Mouse (Mus musculus) kidney, embryonic 16.5 days (tissue): Measurements from ENCODE around the gene Tcf21. TPM values are rescaled to one million over a fixed set of nuclear protein-coding genes. Genes with fewer than 3 reads are reported as not detected.

Experiments
- ATAC-seq: fragments of 200-750 bp; cut with Nextera tagmentation; 2 replicates; pipeline ENCODE4 v1.8.0; 2017; ENCODE audit warnings: moderate TSS enrichment; ENCODE audit not compliant: low FRiP score, low TSS enrichment
- H3K27ac ChIP-seq: fragments of 300-500 bp; sonication (generic); 2 replicates; pipeline ENCODE4 v1.5.1; 2014; ENCODE audit warnings: low read length
- H3K27me3 ChIP-seq: fragments of 300-500 bp; sonication (generic); 2 replicates; pipeline ENCODE4 v1.6.1; 2014; ENCODE audit warnings: low read length, control low read depth, mixed read lengths; ENCODE audit not compliant: insufficient read depth
- H3K36me3 ChIP-seq: fragments of 300-500 bp; sonication (generic); 2 replicates; pipeline ENCODE4 v1.6.1; 2014; ENCODE audit warnings: low read length, control low read depth, mixed read lengths; ENCODE audit not compliant: insufficient read depth
- H3K4me1 ChIP-seq: fragments of 300-500 bp; sonication (generic); 2 replicates; pipeline ENCODE4 v1.6.1; 2014; ENCODE audit warnings: low read length, control low read depth, mixed read lengths; ENCODE audit not compliant: insufficient read depth
- H3K4me2 ChIP-seq: fragments of 300-500 bp; sonication (generic); replicated peaks from 2 replicates; pipeline ENCODE4 v1.6.1; 2014; ENCODE audit warnings: low read depth, low read length
- H3K4me3 ChIP-seq: fragments of 300-500 bp; sonication (generic); 2 replicates; pipeline ENCODE4 v1.5.1; 2014; ENCODE audit warnings: mild to moderate bottlenecking, low read length
- H3K9ac ChIP-seq: fragments of 300-500 bp; sonication (generic); replicated peaks from 2 replicates; pipeline ENCODE4 v1.6.1; 2014; ENCODE audit warnings: low read length
- H3K9me3 ChIP-seq: fragments of 300-500 bp; sonication (generic); 2 replicates; pipeline ENCODE4 v1.6.1; 2016; ENCODE audit warnings: low read length, control low read depth
- WGBS: fragments of 180-500 bp; shearing (Covaris S2); extraction: QIAGEN DNeasy Blood & Tissue Kit; methylation state at CpG from one replicate; pipeline ENCODE4 v1.1.7; 2014; 5-methylcytosine and 5-hydroxymethylcytosine counted together
- polyA plus RNA-seq: library from polyadenylated mRNA; unstranded; fragments of >200 nt; fragmentation: Nextera tagmentation; extraction: Ambion mirVana; gene quantifications from 2 replicates; pipeline ENCODE4 v1.2.1, GENCODE M21; 2015

Gene Tcf21
- polyA plus RNA-seq, 1 experiment from 2014 or later: 367 TPM

DNA sequence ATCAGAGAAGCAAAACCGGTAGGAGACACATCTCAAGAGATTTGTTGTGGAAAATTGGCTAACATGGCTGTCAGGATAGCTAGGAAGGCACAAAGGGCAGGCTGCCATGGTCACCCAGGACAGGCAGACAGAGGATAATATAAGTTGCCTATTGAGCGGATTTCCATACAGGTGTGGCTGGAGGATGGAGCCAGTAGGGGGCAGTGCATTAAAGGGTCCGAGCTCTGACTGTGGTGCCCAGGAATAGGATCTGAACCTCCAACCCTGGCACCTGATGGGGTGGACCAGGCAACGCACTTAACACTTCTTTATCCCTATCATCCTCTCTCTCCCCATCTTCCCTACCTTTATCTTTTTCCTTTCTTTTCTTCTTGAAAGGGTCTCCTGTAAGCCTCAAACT, 38.5 kb downstream of the Tcf21 start:
- H3K9ac ChIP-seq: no peak overlapping the region
- H3K4me2 ChIP-seq: no peak overlapping the region
- H3K36me3 ChIP-seq: no peaks in the 10 kb centered on the region
- no peaks in the 10 kb centered on the region for H3K27me3 ChIP-seq
- no peak overlapping the region for H3K27ac ChIP-seq
- ATAC-seq: no peak
- no peak overlapping the region for H3K4me3 ChIP-seq
- no peaks in the 10 kb centered on the region for H3K9me3 ChIP-seq
- no peaks in the 10 kb centered on the region for H3K4me1 ChIP-seq
- WGBS: 46% methylated on average over 4 of the region's 4 CpGs

DNA sequence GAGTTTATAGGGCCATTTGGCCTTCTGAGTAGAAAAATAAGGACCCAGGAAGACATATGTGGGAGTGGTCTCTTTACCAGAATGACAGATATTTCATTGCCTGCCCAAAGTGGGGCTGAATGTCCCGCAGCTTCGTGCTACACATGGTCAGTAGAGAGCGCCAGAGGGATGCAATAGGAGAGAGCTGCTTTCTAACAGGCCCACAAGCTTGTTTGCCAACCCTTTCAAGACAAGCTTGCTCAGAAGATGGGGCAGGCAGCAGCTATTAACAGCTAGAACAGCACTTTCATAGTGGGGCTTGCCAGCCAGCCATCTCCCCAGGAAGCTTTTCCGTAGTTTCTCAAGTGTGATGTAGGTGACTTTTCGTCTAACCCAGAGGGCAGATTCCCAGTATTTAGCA, 42.0 kb downstream of the Tcf21 start:
- peak; percentile 73; the same call in 1 of the 2 replicates for ATAC-seq
- no peaks in the 10 kb centered on the region for H3K4me1 ChIP-seq
- H3K4me3 ChIP-seq: no peak overlapping the region
- 10% methylated on average over 5 of the region's 5 CpGs for WGBS
- H3K9ac ChIP-seq: no peak overlapping the region
- no peak overlapping the region for H3K27ac ChIP-seq
- no peaks in the 10 kb centered on the region for H3K27me3 ChIP-seq
- H3K36me3 ChIP-seq: no peaks in the 10 kb centered on the region
- no peak overlapping the region for H3K4me2 ChIP-seq
- H3K9me3 ChIP-seq: no peaks in the 10 kb centered on the region

DNA sequence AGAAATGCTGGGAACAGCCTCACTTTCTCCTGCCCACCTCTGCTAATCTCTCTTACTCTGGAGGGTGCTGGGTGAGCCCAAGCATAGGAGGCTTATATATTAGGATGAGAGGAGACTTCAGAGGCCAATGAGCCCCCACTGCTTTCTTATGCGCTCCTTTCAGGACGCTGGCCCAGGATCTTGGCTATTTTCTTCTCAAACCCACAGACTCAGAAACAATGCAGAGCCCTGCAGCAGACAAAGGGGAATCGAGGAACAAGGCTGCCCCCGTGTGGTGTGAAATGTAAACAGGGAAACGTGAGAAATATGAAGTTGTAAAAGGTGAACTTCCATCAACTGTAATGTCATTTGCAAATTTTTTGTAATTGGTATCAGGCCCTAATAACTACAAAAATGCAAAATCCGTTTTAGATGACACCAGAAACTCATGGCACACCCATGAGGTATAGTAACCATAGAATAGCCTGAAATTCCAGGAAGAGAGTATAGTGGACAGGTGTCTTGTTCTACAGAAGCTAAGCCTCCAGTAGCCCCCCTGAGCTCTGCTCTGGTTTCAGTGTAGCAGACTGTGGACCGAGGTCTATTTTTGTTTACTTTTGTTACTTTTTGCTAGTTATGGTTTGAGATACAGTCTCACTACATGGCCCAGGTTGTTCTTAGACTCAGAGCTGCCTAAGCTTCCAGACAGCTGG, 43.8 kb downstream of the Tcf21 start:
- no peaks in the 10 kb centered on the region for H3K36me3 ChIP-seq
- H3K9me3 ChIP-seq: no peaks in the 10 kb centered on the region
- no peaks in the 10 kb centered on the region for H3K4me1 ChIP-seq
- H3K27me3 ChIP-seq: no peaks in the 10 kb centered on the region
- no peak overlapping the region for H3K9ac ChIP-seq
- no peak overlapping the region for H3K4me3 ChIP-seq
- no peak overlapping the region for H3K4me2 ChIP-seq
- no peak overlapping the region for H3K27ac ChIP-seq
- WGBS: 12% methylated on average over 7 of the region's 7 CpGs
- ATAC-seq: peak; percentile 83

DNA sequence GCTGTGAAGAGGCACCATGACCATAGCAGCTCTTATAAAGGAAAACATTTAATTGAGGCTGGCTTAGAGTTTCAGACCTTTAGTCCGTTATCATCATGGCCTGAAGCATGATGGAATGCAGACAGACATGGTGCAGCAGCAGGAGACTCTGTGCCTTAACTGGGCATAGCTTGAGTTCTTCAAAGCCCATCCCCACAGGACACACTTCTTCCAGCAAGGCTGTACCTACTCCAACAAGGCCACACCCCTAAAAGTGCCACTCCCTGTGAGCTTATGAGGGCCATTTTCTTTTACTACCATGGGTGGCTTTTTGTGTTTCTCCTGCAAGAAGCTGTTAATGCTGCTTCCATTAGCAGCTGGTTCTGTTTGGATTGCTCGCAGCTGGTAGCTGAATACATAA, 44.5 kb downstream of the Tcf21 start:
- no peak for ATAC-seq
- Histone ChIP-seq H3K4me2 (no peak overlapping the region), H3K4me3 (no peak overlapping the region), H3K27me3 (no peaks in the 10 kb centered on the region), H3K36me3 (no peaks in the 10 kb centered on the region), H3K9ac (no peak overlapping the region), H3K4me1 (no peaks in the 10 kb centered on the region), H3K9me3 (no peaks in the 10 kb centered on the region), H3K27ac (no peak overlapping the region)
- 81% methylated on average over 2 of the region's 2 CpGs for WGBS

DNA sequence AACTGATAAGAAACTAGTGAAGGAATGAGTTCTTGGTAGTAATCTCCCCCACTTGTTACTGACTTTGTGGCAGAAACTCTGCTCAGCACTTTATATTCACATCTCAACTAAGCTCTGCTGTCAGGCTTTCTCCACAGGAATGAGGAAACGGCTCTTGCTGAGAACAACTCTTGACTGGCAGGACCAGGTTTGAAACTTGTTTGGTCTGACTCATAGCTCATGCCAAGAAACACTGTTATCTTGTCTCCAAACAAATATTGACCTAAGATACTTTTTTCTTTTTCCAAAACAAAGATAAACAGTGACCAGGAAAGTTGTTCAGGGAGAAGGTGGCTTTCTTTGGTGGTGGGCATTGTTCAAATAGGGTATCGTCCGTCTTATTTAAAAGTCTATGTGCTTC, 45.3 kb downstream of the Tcf21 start:
- Histone ChIP-seq H3K4me3 (no peak overlapping the region), H3K4me1 (no peaks in the 10 kb centered on the region), H3K9ac (no peak overlapping the region), H3K36me3 (no peaks in the 10 kb centered on the region), H3K9me3 (no peaks in the 10 kb centered on the region), H3K27ac (no peak overlapping the region), H3K27me3 (no peaks in the 10 kb centered on the region), H3K4me2 (no peak overlapping the region)
- WGBS: 80% methylated on average over 3 of the region's 3 CpGs
- no peak for ATAC-seq

Other genes starting within 250 kb of the Tcf21 start
- gene Slc2a12, start 175.2 kb downstream of the Tcf21 start, polyA plus RNA-seq: 2.3 and 2.6 TPM in 2 replicates
- gene Tbpl1, start 88.2 kb downstream of the Tcf21 start, polyA plus RNA-seq: 62.7 and 67.0 TPM in 2 replicates